In genomic region chr5:74610511-74610910, GRCm38 (mm10) we compare ENCODE assay signal across 26 mouse cellular contexts.
DNase-seq lines count a peak whose midpoint lies in the region; ATAC-seq and TF ChIP-seq lines count a peak whose summit lies in the region.
"Had no signal": no experiment of that assay in that cellular context is flagged by ENCODE, and none has a peak within 500 bp of the region (broad histone marks: within the 10 kb centered on the region; RNA-seq: fewer than 3 reads in every experiment).

No protein-coding gene starts in this region.

- no peak overlapping the region for H3K9ac ChIP-seq in intestine, embryonic 15.5 days
- H3K9ac ChIP-seq in intestine, postnatal 0 days (ENCODE audit: low read depth, low read length), result no peak overlapping the region
- H3K9ac ChIP-seq: embryonic facial prominence, embryonic 13.5 days; embryonic facial prominence, embryonic 15.5 days; forebrain, embryonic 12.5 days had no signal

- peak; percentile 74 for DNase-seq in heart, adult 11 months
- DNase-seq in heart, postnatal 4 days, result no peak
- peak; percentile 13 for DNase-seq in 3134 (ENCODE audit: extremely low read depth, insufficient read length, low spot score)
- no peak for DNase-seq in thymus, adult 2 months
- no peak for DNase-seq in thymus, postnatal 10 days (ENCODE audit: low spot score in 2 of 2)
- DNase-seq: adrenal gland, adult 8-10 months; adrenal gland, postnatal 14 days; adrenal gland, postnatal 36 days; cerebellum, adult 11-12 months; cerebellum, adult 2 months; cerebellum, adult 9-10 months; cerebellum, postnatal 10 days; cerebellum, postnatal 36 days; embryo, embryonic 11 days had no signal

- WGBS in intestine, embryonic 15.5 days, result 71% methylated on average over 10 of the region's 10 CpGs
- WGBS in intestine, postnatal 0 days, result 64% methylated on average over 10 of the region's 10 CpGs
- 93% methylated on average over 10 of the region's 10 CpGs for WGBS in thymus, adult 2 months

- no peaks in the 10 kb centered on the region for H3K36me3 ChIP-seq in intestine, embryonic 15.5 days
- no peaks in the 10 kb centered on the region; the same call in 1 of the 2 replicates for H3K36me3 ChIP-seq in intestine, postnatal 0 days (ENCODE audit: control insufficient read depth, insufficient read depth)
- H3K36me3 ChIP-seq in thymus, adult 2 months (ENCODE audit: control insufficient read depth, insufficient read depth, low read length), result no peaks in the 10 kb centered on the region
- H3K36me3 ChIP-seq: embryonic facial prominence, embryonic 13.5 days; embryonic facial prominence, embryonic 15.5 days; forebrain, embryonic 10.5 days; forebrain, embryonic 12.5 days; G1E had no signal

- no peak overlapping the region for H3K27ac ChIP-seq in intestine, embryonic 15.5 days
- H3K27ac ChIP-seq in intestine, postnatal 0 days (ENCODE audit: low read depth, low read length), result no peak overlapping the region
- no peak overlapping the region for H3K27ac ChIP-seq in thymus, adult 2 months (ENCODE audit: control insufficient read depth, insufficient read depth, low read length)
- H3K27ac ChIP-seq: embryonic facial prominence, embryonic 13.5 days; embryonic facial prominence, embryonic 15.5 days; forebrain, embryonic 10.5 days; forebrain, embryonic 12.5 days had no signal

- no peaks in the 10 kb centered on the region for H3K4me1 ChIP-seq in intestine, embryonic 15.5 days (replicated peaks)
- H3K4me1 ChIP-seq in intestine, postnatal 0 days (replicated peaks; ENCODE audit: control insufficient read depth, insufficient read depth, low read length), result no peaks in the 10 kb centered on the region
- no peaks in the 10 kb centered on the region for H3K4me1 ChIP-seq in thymus, adult 2 months (replicated peaks; ENCODE audit: control insufficient read depth, insufficient read depth, low read length)
- H3K4me1 ChIP-seq: embryonic facial prominence, embryonic 15.5 days; forebrain, embryonic 10.5 days; forebrain, embryonic 12.5 days had no signal

- no peak overlapping the region for H3K4me2 ChIP-seq in intestine, embryonic 15.5 days (replicated peaks)
- H3K4me2 ChIP-seq in intestine, postnatal 0 days (replicated peaks; ENCODE audit: low read depth), result no peak overlapping the region
- H3K4me2 ChIP-seq: embryonic facial prominence, embryonic 13.5 days; embryonic facial prominence, embryonic 15.5 days; forebrain, embryonic 12.5 days had no signal

- no peaks in the 10 kb centered on the region for H3K9me3 ChIP-seq in intestine, embryonic 15.5 days
- no peaks in the 10 kb centered on the region for H3K9me3 ChIP-seq in intestine, postnatal 0 days (ENCODE audit: control insufficient read depth)
- H3K9me3 ChIP-seq: embryonic facial prominence, embryonic 13.5 days; embryonic facial prominence, embryonic 15.5 days; forebrain, embryonic 10.5 days; forebrain, embryonic 12.5 days; G1E had no signal

- TF ChIP-seq POLR2A in thymus, adult 2 months (IDR thresholded peaks at IDR 0.05; ENCODE audit: control insufficient read depth, extremely low read depth, insufficient read depth, low read length, poor library complexity), result no peak

- H3K27me3 ChIP-seq in intestine, embryonic 15.5 days (replicated peaks), result no peaks in the 10 kb centered on the region
- 0 out of 2 replicates have a peak, but pooled peaks cover 4% of the 10 kb centered on the region for H3K27me3 ChIP-seq in intestine, postnatal 0 days (replicated peaks; ENCODE audit: control insufficient read depth, insufficient read depth, low read length)
- H3K27me3 ChIP-seq in thymus, adult 2 months (ENCODE audit: control insufficient read depth, insufficient read depth, low read length), result no peaks in the 10 kb centered on the region
- H3K27me3 ChIP-seq: embryonic facial prominence, embryonic 13.5 days; embryonic facial prominence, embryonic 15.5 days; forebrain, embryonic 12.5 days; Patski had no signal

- TF ChIP-seq CTCF in intestine, postnatal 0 days (IDR thresholded peaks at IDR 0.05; ENCODE audit: low read depth), result no peak
- TF ChIP-seq CTCF in thymus, adult 2 months (IDR thresholded peaks at IDR 0.05; ENCODE audit: borderline replicate concordance, control insufficient read depth, extremely low read depth, insufficient read depth, low read length, poor library complexity), result no peak

- ATAC-seq in intestine, embryonic 15.5 days, result peak; percentile 45; the same call in 1 of the 2 replicates
- peak; percentile 55 for ATAC-seq in intestine, postnatal 0 days
- ATAC-seq: activated CD4-positive, CD25-positive, alpha-beta regulatory T cell, adult 4 months; forebrain, embryonic 14.5 days; forebrain, embryonic 16.5 days; Patski had no signal

- no peak overlapping the region for H3K4me3 ChIP-seq in intestine, embryonic 15.5 days (replicated peaks)
- H3K4me3 ChIP-seq in intestine, postnatal 0 days (ENCODE audit: low read depth, low read length), result no peak overlapping the region
- no peak overlapping the region for H3K4me3 ChIP-seq in thymus, adult 2 months (ENCODE audit: control insufficient read depth, insufficient read depth, low read length)
- H3K4me3 ChIP-seq: embryonic facial prominence, embryonic 13.5 days; embryonic facial prominence, embryonic 15.5 days; erythroblast, embryonic 14.5 days; forebrain, embryonic 10.5 days; forebrain, embryonic 12.5 days had no signal

Comparison
In these comparisons a context has a peak if more than half of its experiments do, and no peak if none do; other contexts are left out.
1. DNase-seq: peak in heart, adult 11 months (single experiment) and 3134 (single experiment); none in heart, postnatal 4 days (single experiment), thymus, adult 2 months (single experiment) and thymus, postnatal 10 days (0 of 2).